Mouse (Mus musculus): ENCODE measurements at regions not wholly inside any gene's neighbourhood (a gene's known extent, or its start where the extent isn't known, plus 50 kb on each side); places are given as distances from the start of the nearest gene placed in this dataset.

DNA sequence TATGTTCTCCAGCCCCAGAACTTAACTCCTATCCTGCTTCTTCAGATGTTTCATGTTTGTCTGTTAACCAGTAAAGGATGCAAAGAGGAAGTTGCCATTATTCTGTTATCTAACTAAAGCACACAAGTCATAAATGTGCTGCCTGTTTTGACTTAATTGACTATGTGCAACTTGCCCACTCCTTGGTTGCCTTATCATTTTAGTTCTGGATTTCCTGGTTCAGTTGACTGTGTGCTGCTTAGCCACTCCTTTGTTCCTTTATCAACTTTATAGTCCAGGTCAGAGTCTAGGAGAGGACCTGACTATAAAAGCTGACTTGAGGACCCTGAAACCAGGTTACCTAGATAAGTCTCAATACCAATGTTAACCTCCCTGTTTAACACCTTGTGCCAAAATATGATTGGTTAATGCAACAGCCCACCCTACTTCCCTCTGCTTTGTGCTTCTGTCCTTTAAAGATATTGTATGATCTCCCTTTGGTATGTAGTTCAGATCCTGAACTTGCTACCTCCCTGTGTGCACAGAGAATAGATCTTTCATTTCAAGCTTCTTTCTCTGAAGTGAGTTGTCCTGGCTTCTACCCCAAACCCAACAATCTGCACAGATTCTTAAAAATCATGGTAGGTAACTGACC lies 721.2 kb upstream of the Lcorl start:
- no peak for DNase-seq

DNA sequence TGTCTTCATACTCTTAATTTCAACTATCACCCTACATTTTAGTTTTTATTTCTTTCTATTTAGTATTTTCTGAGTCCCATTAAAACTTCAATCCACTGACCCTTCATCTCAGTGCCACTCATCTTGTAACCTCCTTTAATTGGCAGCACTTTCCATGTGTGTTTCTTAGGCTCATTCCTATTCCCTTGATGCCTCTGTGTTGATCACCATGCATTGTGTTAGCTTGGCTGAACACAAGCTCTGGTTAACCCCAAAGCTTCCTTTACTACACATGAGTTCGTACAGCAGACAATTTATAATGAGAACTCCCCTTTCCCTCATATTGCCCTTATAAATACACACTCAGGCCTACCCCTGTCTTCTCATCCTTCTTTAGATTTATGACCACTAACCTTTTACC lies 716.5 kb upstream of the Lcorl start:
- DNase-seq: no peak

DNA sequence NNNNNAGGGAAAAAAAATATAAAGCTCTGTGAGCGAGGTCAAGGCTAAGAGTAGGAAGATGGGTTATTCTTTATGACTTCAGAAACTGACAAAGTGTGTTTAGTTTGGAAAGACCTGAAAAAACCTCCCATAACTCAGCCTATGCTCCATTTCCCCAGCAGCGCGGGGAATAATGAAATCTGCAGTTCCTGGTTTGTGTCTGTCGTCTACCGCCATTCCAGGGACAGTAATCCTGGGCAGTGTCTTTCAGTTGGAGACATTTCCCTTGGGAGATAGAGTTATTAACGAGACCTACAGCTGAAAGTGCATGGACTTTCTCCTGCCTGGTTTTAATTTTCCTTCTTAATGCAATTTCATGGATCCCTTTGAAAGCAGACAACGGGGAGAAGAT lies 715.9 kb upstream of the Lcorl start:
- peak; percentile 10 to 24 for DNase-seq

DNA sequence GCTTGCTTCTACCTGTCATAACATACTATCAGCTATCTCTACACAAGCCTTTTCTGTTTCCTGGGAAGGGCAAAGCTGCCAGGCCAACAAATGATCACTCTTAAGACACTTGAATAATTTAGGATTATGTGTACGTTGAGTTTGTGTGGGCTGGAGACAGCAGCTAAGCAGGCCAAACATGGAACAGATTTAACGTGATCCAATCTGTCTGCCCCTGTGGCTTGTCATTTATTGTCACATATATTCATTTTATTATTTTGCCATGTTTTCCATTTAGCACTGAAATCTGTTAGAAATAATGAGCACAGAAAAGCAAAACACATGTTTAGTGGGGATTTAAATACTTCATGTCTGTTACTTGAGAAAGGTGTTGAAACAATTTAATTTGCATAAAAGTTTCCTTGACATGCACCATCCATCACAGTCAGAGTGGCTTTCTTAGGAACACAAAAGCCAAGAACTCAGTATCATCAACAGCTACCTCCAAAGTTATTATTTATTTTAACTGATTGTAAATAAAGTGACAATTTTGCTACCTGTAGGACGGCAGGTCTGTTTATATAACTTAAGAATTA lies 699.4 kb upstream of the Lcorl start:
- DNase-seq: no peak

DNA sequence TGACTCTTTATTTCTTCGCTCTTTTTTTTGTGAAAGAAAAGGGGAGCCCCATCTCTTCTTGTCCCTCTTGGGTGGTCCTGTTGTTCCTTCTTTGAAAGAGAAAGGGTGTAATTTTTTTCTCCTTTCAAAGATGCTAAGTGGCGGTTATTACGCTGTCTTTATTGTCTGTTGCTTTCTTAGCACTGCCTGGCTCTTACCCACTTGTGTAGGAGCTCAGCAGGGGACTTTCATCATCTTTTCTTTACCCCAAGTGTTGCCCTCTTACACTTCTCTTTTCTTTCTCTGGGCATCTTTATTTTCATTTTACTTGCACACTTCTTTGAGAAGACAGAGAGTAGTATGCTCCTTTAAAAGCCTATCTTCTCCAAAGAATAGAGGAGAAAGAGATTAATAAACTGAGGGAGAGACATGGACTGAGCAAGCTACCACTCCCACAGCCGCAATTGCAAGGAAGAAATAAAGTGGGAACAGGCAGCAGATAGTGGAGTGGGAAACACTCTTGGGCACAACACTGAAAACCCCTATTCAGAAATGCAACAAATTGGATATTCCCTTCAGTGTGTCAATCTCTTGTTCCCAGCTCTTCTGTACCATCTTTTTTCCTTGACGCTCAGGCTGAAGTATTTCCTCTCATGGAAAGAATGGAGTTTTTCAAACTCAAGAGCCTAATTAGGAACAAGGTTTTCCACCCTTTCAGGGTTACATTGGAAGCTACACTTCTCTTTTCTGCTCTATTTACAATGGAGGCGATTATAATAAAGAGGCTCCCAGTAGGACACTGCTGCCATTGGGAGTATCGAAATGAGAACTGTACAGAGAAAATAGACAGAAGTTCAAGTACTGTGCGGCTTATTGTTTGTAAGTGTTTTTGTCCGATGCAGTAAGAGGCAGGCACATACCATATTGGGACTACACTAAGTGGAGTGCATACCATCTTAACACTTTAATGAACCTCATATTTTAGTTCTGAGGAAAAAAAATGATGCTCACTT lies 684.2 kb upstream of the Lcorl start:
- no peak for DNase-seq
